Mouse (Mus musculus): ENCODE results near the gene Tbc1d24. TPM values are rescaled to one million over a fixed set of nuclear protein-coding genes. Genes with fewer than 3 reads are reported as not detected.

The Tbc1d24 gene
- polyA plus RNA-seq, 1 experiment: 14.0 TPM

DNA sequence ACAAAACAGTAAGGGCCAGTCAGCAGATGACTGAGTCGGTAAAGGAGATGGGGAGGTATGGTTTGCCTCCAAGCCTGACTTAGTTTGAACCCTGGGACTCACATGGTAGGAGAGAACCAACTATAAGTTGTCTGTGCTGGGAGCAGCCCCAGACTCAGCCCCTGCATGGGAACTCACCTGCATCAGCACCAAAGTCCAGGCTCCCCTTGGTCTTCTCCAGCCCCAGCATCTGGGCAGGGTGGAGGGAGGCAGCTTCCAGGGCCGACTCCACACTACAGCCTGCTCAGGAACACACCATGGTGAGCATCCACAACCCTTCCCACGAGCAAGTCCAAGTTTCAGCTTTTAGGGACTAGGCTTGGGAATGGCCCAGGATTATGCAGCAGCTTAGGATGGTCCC lies 49.0 kb downstream of the Tbc1d24 start:
- no peak overlapping the region for H3K27ac ChIP-seq (ENCODE audit: insufficient read depth, low read length)
- H3K4me3 ChIP-seq (ENCODE audit: insufficient read depth, low read length): no peak overlapping the region
- TF ChIP-seq POLR2A (IDR thresholded peaks at IDR 0.05; ENCODE audit: low read depth, low read length) (no peak), CTCF (IDR thresholded peaks at IDR 0.05; ENCODE audit: borderline replicate concordance, insufficient read depth, low read length) (no peak)
- peaks cover 4% of the 10 kb centered on the region; the same call in 1 of the 2 replicates for H3K4me1 ChIP-seq (ENCODE audit: control insufficient read depth, insufficient read depth, low read length)

- peaks cover under 1% of the 10 kb centered on the region; the same call in 1 of the 2 replicates for H3K4me1 ChIP-seq (ENCODE audit: control insufficient read depth, insufficient read depth, low read length)
- no peak for TF ChIP-seq POLR2A (IDR thresholded peaks at IDR 0.05; ENCODE audit: low read depth, low read length)
- TF ChIP-seq CTCF (IDR thresholded peaks at IDR 0.05; ENCODE audit: borderline replicate concordance, insufficient read depth, low read length): no peak
- H3K27ac ChIP-seq (ENCODE audit: insufficient read depth, low read length): no peak overlapping the region
Observed at GRCm38 (mm10) chr17:24155742-24156141, 49.6 kb downstream of the Tbc1d24 start.

GRCm38 (mm10) chr17:24154463-24154862 lies 50.9 kb downstream of the Tbc1d24 start:
- Histone ChIP-seq H3K4me1 (ENCODE audit: control insufficient read depth, insufficient read depth, low read length) (no peaks in the 10 kb centered on the region), H3K4me3 (ENCODE audit: insufficient read depth, low read length) (no peak overlapping the region), H3K27ac (ENCODE audit: insufficient read depth, low read length) (no peak overlapping the region)
- TF ChIP-seq CTCF (IDR thresholded peaks at IDR 0.05; ENCODE audit: borderline replicate concordance, insufficient read depth, low read length): no peak
- TF ChIP-seq POLR2A (IDR thresholded peaks at IDR 0.05; ENCODE audit: low read depth, low read length): no peak

More at GRCm38 (mm10) chr17:24155742-24156141, 49.6 kb downstream of the Tbc1d24 start:
- H3K4me3 ChIP-seq (ENCODE audit: insufficient read depth, low read length): no peak overlapping the region

GRCm38 (mm10) chr17:24151890-24152563 lies 53.3 kb downstream of the Tbc1d24 start:
- Histone ChIP-seq H3K27ac (ENCODE audit: insufficient read depth, low read length) (no peak overlapping the region), H3K4me3 (ENCODE audit: insufficient read depth, low read length) (peak overlapping the region; percentile 4; the same call in 1 of the 2 replicates), H3K4me1 (ENCODE audit: control insufficient read depth, insufficient read depth, low read length) (no peaks in the 10 kb centered on the region)
- TF ChIP-seq CTCF (IDR thresholded peaks at IDR 0.05; ENCODE audit: borderline replicate concordance, insufficient read depth, low read length) (peak; percentile 57; the same call in 1 of the 2 replicates), POLR2A (IDR thresholded peaks at IDR 0.05; ENCODE audit: low read depth, low read length) (0 out of 2 replicates have a peak, but pooled peaks have one; percentile 25)

- H3K4me1 ChIP-seq (ENCODE audit: control insufficient read depth, insufficient read depth, low read length): no peaks in the 10 kb centered on the region
- H3K27ac ChIP-seq (ENCODE audit: insufficient read depth, low read length): no peak overlapping the region
- H3K4me3 ChIP-seq (ENCODE audit: insufficient read depth, low read length): no peak overlapping the region
- TF ChIP-seq POLR2A (IDR thresholded peaks at IDR 0.05; ENCODE audit: low read depth, low read length) (no peak), CTCF (IDR thresholded peaks at IDR 0.05; ENCODE audit: borderline replicate concordance, insufficient read depth, low read length) (no peak)
Observed at GRCm38 (mm10) chr17:24151382-24151781, 54.0 kb downstream of the Tbc1d24 start.

DNA sequence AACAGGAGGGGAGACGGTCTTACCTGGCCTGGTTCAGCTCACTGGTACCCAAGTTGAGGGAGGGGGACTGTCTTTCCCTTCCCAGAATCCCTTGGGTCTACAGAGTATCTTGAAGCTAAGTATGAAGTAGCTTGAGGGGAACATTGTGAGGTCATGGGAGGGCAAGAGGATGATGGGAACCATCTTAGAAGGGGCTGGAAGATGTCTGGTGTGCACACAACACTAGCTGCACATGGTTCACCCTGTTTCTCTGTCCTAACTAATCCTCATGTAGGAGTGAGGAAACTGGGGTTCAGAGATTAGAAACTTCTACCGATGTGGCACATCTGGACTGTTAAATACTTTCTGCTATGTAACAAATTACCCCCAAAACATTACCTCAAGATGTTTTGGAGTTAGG lies 54.5 kb downstream of the Tbc1d24 start, which contains the start of gene Pdpk1:
Gene Pdpk1 (minus strand): TSS at position 101 of the 400 bp plus-strand sequence.
- TF ChIP-seq POLR2A (IDR thresholded peaks at IDR 0.05; ENCODE audit: low read depth, low read length) (no peak), CTCF (IDR thresholded peaks at IDR 0.05; ENCODE audit: borderline replicate concordance, insufficient read depth, low read length) (no peak)
- Histone ChIP-seq H3K4me3 (ENCODE audit: insufficient read depth, low read length) (no peak within 1 kb of the TSS), H3K4me1 (ENCODE audit: control insufficient read depth, insufficient read depth, low read length) (no peaks in the 10 kb centered on the region), H3K27ac (ENCODE audit: insufficient read depth, low read length) (no peak within 1 kb of the TSS)

GRCm38 (mm10) chr17:24149421-24149820 lies 55.9 kb downstream of the Tbc1d24 start:
- H3K4me1 ChIP-seq (ENCODE audit: control insufficient read depth, insufficient read depth, low read length): no peaks in the 10 kb centered on the region
- no peak for TF ChIP-seq POLR2A (IDR thresholded peaks at IDR 0.05; ENCODE audit: low read depth, low read length)
- no peak overlapping the region for H3K27ac ChIP-seq (ENCODE audit: insufficient read depth, low read length)
- no peak overlapping the region for H3K4me3 ChIP-seq (ENCODE audit: insufficient read depth, low read length)

DNA sequence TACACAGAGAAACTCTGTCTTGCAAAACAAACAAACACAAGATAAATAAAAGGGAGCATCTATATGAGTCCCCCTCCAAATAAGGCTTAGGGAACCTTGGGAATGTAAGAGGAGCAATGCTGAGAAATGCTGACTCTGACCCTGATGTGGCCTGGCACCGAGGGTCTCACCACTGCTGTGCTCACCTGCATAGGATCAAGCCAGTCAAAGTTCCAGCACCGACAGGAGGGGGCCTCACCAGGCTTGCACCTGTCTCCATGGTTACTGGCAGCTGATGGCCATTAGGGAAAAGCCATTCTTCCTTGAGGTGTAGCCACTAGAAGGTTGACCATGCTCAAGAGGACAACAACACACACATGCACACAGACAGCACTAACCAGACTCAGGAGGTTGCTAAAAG lies 62.5 kb downstream of the Tbc1d24 start:
- TF ChIP-seq CTCF (IDR thresholded peaks at IDR 0.05; ENCODE audit: borderline replicate concordance, insufficient read depth, low read length): no peak
- TF ChIP-seq POLR2A (IDR thresholded peaks at IDR 0.05; ENCODE audit: low read depth, low read length): no peak
- Histone ChIP-seq H3K4me3 (ENCODE audit: insufficient read depth, low read length) (no peak overlapping the region), H3K4me1 (ENCODE audit: control insufficient read depth, insufficient read depth, low read length) (peaks cover 8% of the 10 kb centered on the region), H3K27ac (ENCODE audit: insufficient read depth, low read length) (no peak overlapping the region)

GRCm38 (mm10) chr17:24141425-24141920 lies 63.9 kb downstream of the Tbc1d24 start:
- peaks cover 16% of the 10 kb centered on the region for H3K4me1 ChIP-seq (ENCODE audit: control insufficient read depth, insufficient read depth, low read length)
- TF ChIP-seq POLR2A (IDR thresholded peaks at IDR 0.05; ENCODE audit: low read depth, low read length) (peak; percentile 56), CTCF (IDR thresholded peaks at IDR 0.05; ENCODE audit: borderline replicate concordance, insufficient read depth, low read length) (no peak)
- H3K4me3 ChIP-seq (ENCODE audit: insufficient read depth, low read length): peak overlapping the region; percentile 92
- H3K27ac ChIP-seq (ENCODE audit: insufficient read depth, low read length): peak overlapping the region; percentile 55

GRCm38 (mm10) chr17:24140845-24141424 lies 64.4 kb downstream of the Tbc1d24 start:
- peaks cover 16% of the 10 kb centered on the region for H3K4me1 ChIP-seq (ENCODE audit: control insufficient read depth, insufficient read depth, low read length)
- H3K4me3 ChIP-seq (ENCODE audit: insufficient read depth, low read length): peak overlapping the region; percentile 92
- peak overlapping the region; percentile 55 for H3K27ac ChIP-seq (ENCODE audit: insufficient read depth, low read length)
- TF ChIP-seq CTCF (IDR thresholded peaks at IDR 0.05; ENCODE audit: borderline replicate concordance, insufficient read depth, low read length): no peak
- TF ChIP-seq POLR2A (IDR thresholded peaks at IDR 0.05; ENCODE audit: low read depth, low read length): 0 out of 2 replicates have a peak, but pooled peaks have one; percentile 28

All from embryonic fibroblast, embryonic 13.5 days (primary cell).